Mouse (Mus musculus) MEL (cell line): Measurements from ENCODE around the gene Prdx1. TPM values are rescaled to one million over a fixed set of nuclear protein-coding genes. Genes with fewer than 3 reads are reported as not detected.

ENCODE experiments used
- DNase-seq: peaks from one replicate; pipeline ENCODE4 v3.0.0; 2011; ENCODE audit warnings: low read depth, low spot score
- H3K27ac ChIP-seq: 2 replicates; pipeline ENCODE4 v1.5.1; 2012; ENCODE audit warnings: low read depth, mild to moderate bottlenecking, control low read depth, low read length, moderate library complexity; ENCODE audit not compliant: control insufficient read depth
- H3K27me3 ChIP-seq, 2 experiments: fragments of 150-350 bp in 1 of 2; sonication (generic) in 1 of 2; 2 replicates each; pipeline ENCODE4 v1.6.1; 2012; ENCODE audit warnings: low read length in 2 of 2, mild to moderate bottlenecking in 2 of 2, improper control_type of control experiment in 1 of 2, moderate library complexity in 1 of 2; ENCODE audit not compliant: insufficient read depth in 2 of 2, control insufficient read depth in 1 of 2
- H3K36me3 ChIP-seq, 2 experiments: 2 replicates each; pipeline ENCODE4 v1.6.1; 2012 to 2014; ENCODE audit warnings: low read length in 2 of 2, improper control_type of control experiment in 1 of 2, inconsistent platforms in 1 of 2, mild to moderate bottlenecking in 1 of 2; ENCODE audit not compliant: insufficient read depth in 2 of 2, control insufficient read depth in 1 of 2
- H3K4me1 ChIP-seq, 2 experiments: fragments of 150-350 bp in 1 of 2; sonication (generic) in 1 of 2; 2 replicates each; pipeline ENCODE4 v1.6.1; 2012; ENCODE audit warnings: low read length in 2 of 2, improper control_type of control experiment in 1 of 2, mild to moderate bottlenecking in 1 of 2; ENCODE audit not compliant: insufficient read depth in 2 of 2, control insufficient read depth in 1 of 2
- H3K4me3 ChIP-seq, 2 experiments: fragments of 150-350 bp in 1 of 2; sonication (generic) in 1 of 2; 2 replicates each; pipeline ENCODE4 v1.5.1; 2012; ENCODE audit warnings: low read depth in 2 of 2, low read length in 2 of 2, mild to moderate bottlenecking in 2 of 2, moderate library complexity in 2 of 2, control low read depth in 1 of 2, improper control_type of control experiment in 1 of 2; ENCODE audit not compliant: control insufficient read depth in 1 of 2, insufficient read depth in 1 of 2
- H3K79me2 ChIP-seq: 2 replicates; pipeline ENCODE4 v1.6.1; 2012; ENCODE audit warnings: mild to moderate bottlenecking, low read length, moderate library complexity; ENCODE audit not compliant: control insufficient read depth, poor library complexity, insufficient read depth
- H3K9ac ChIP-seq: 2 replicates; pipeline ENCODE4 v1.6.1; 2012; ENCODE audit warnings: low read depth, mild to moderate bottlenecking, control low read depth, low read length, moderate library complexity; ENCODE audit not compliant: control insufficient read depth, poor library complexity, severe bottlenecking
- H3K9me3 ChIP-seq: fragments of 150-350 bp; sonication (generic); replicated peaks from 2 replicates; pipeline ENCODE4 v1.6.1; 2012; ENCODE audit warnings: mild to moderate bottlenecking, low read length, improper control_type of control experiment, moderate library complexity; ENCODE audit not compliant: insufficient read depth
- BHLHE40 ChIP-seq: IDR thresholded peaks from 2 replicates; pipeline ENCODE4 v1.6.1; 2012; ENCODE audit warnings: low read depth, mild to moderate bottlenecking, inconsistent platforms, low read length, improper control_type of control experiment, borderline replicate concordance
- CHD1 ChIP-seq: IDR thresholded peaks from 2 replicates; pipeline ENCODE4 v1.6.1; 2012; ENCODE audit warnings: low read depth, mild to moderate bottlenecking, inconsistent platforms, low read length, improper control_type of control experiment
- CHD2 ChIP-seq: IDR thresholded peaks from 2 replicates; pipeline ENCODE4 v1.6.1; 2011; ENCODE audit warnings: low read length, improper control_type of control experiment
- CTCF ChIP-seq, 3 experiments: IDR thresholded peaks in 2 of 3; conservative IDR thresholded peaks in 1 of 3; 2 replicates each; pipeline ENCODE4 v1.5.1; 2011 to 2012; ENCODE audit warnings: low read length in 3 of 3, low read depth in 2 of 3, mild to moderate bottlenecking in 2 of 3, improper control_type of control experiment in 1 of 3, inconsistent platforms in 1 of 3, mixed read lengths in 1 of 3, moderate library complexity in 1 of 3; ENCODE audit not compliant: control insufficient read depth in 1 of 3, insufficient read depth in 1 of 3, poor library complexity in 1 of 3, severe bottlenecking in 1 of 3
- E2F4 ChIP-seq: IDR thresholded peaks from 2 replicates; pipeline ENCODE4 v1.6.1; 2011; ENCODE audit warnings: low read depth, low read length, improper control_type of control experiment, borderline replicate concordance
- ELF1 ChIP-seq: IDR thresholded peaks from 2 replicates; pipeline ENCODE4 v1.6.1; 2014; ENCODE audit warnings: low read depth, mild to moderate bottlenecking, inconsistent platforms, low read length, improper control_type of control experiment, moderate library complexity
- EP300 ChIP-seq, 2 experiments: IDR thresholded peaks; 2 replicates each; pipeline ENCODE4 v1.6.1; 2011; ENCODE audit warnings: improper control_type of control experiment in 2 of 2, low read length in 2 of 2, low read depth in 1 of 2, mild to moderate bottlenecking in 1 of 2
- GABPA ChIP-seq: IDR thresholded peaks from 2 replicates; pipeline ENCODE4 v1.6.1; 2012; ENCODE audit warnings: low read depth, mild to moderate bottlenecking, inconsistent platforms, low read length, improper control_type of control experiment, moderate library complexity
- GATA1 ChIP-seq: IDR thresholded peaks from 2 replicates; pipeline ENCODE4 v1.6.1; 2011; ENCODE audit warnings: low read depth, low read length, improper control_type of control experiment
- HCFC1 ChIP-seq: IDR thresholded peaks from 2 replicates; pipeline ENCODE4 v1.6.1; 2012; ENCODE audit warnings: low read depth, mild to moderate bottlenecking, inconsistent platforms, low read length, improper control_type of control experiment, moderate library complexity
- JUND ChIP-seq: IDR thresholded peaks from 2 replicates; pipeline ENCODE4 v1.6.1; 2011; ENCODE audit warnings: low read depth, mild to moderate bottlenecking, improper control_type of control experiment, low read length
- KAT2A ChIP-seq: conservative IDR thresholded peaks from 2 replicates; pipeline ENCODE4 v1.6.1; 2012; ENCODE audit warnings: low read depth, low read length, improper control_type of control experiment, inconsistent platforms
- MAFK ChIP-seq: IDR thresholded peaks from 2 replicates; pipeline ENCODE4 v1.6.1; 2011; ENCODE audit warnings: low read depth, mild to moderate bottlenecking, low read length, improper control_type of control experiment, borderline replicate concordance
- MAX ChIP-seq: IDR thresholded peaks from 2 replicates; pipeline ENCODE4 v1.6.1; 2011; ENCODE audit warnings: low read length, improper control_type of control experiment
- MAZ ChIP-seq: IDR thresholded peaks from 2 replicates; pipeline ENCODE4 v1.6.1; 2012; ENCODE audit warnings: low read depth, mild to moderate bottlenecking, inconsistent platforms, low read length, improper control_type of control experiment
- MEF2A ChIP-seq: IDR thresholded peaks from 2 replicates; pipeline ENCODE4 v1.6.1; 2014; ENCODE audit warnings: low read depth, mild to moderate bottlenecking, inconsistent platforms, low read length, improper control_type of control experiment; ENCODE audit not compliant: poor library complexity, insufficient replicate concordance, severe bottlenecking; ENCODE audit errors: extremely low read depth
- MXI1 ChIP-seq: IDR thresholded peaks from 2 replicates; pipeline ENCODE4 v1.6.1; 2011; ENCODE audit warnings: mild to moderate bottlenecking, low read depth, low read length, improper control_type of control experiment
- MYB ChIP-seq: IDR thresholded peaks from 2 replicates; pipeline ENCODE4 v1.6.1; 2011; ENCODE audit warnings: mild to moderate bottlenecking, low read depth, low read length, improper control_type of control experiment
- MYC ChIP-seq: IDR thresholded peaks from 2 replicates; pipeline ENCODE4 v1.6.1; 2011; ENCODE audit warnings: low read depth, mild to moderate bottlenecking, low read length, improper control_type of control experiment, moderate library complexity
- NELFE ChIP-seq: IDR thresholded peaks from 2 replicates; pipeline ENCODE4 v1.6.1; 2011; ENCODE audit warnings: low read depth, low read length, improper control_type of control experiment
- NRF1 ChIP-seq: IDR thresholded peaks from 2 replicates; pipeline ENCODE4 v1.6.1; 2014; ENCODE audit warnings: low read depth, mild to moderate bottlenecking, inconsistent platforms, low read length, improper control_type of control experiment, moderate library complexity; ENCODE audit not compliant: poor library complexity, insufficient read depth, severe bottlenecking
- POLR2A ChIP-seq, 2 experiments: IDR thresholded peaks; 2 replicates each; pipeline ENCODE4 v1.6.1; 2011 to 2012; ENCODE audit warnings: low read length in 2 of 2, mild to moderate bottlenecking in 2 of 2, control low read depth in 1 of 2, improper control_type of control experiment in 1 of 2, low read depth in 1 of 2, moderate library complexity in 1 of 2; ENCODE audit not compliant: control insufficient read depth in 1 of 2, insufficient read depth in 1 of 2, poor library complexity in 1 of 2
- POLR2AphosphoS2 ChIP-seq: IDR thresholded peaks from 2 replicates; pipeline ENCODE4 v1.6.1; 2011; ENCODE audit warnings: low read length, improper control_type of control experiment
- POLR2AphosphoS5 ChIP-seq: IDR thresholded peaks from 2 replicates; pipeline ENCODE4 v1.6.1; 2012; ENCODE audit warnings: low read depth, borderline replicate concordance, mild to moderate bottlenecking, inconsistent platforms, low read length, moderate library complexity, mixed read lengths
- RAD21 ChIP-seq: IDR thresholded peaks from 2 replicates; pipeline ENCODE4 v1.6.1; 2011; ENCODE audit warnings: mild to moderate bottlenecking, low read depth, low read length, improper control_type of control experiment
- RCOR1 ChIP-seq: IDR thresholded peaks from 2 replicates; pipeline ENCODE4 v1.6.1; 2012; ENCODE audit warnings: low read depth, mild to moderate bottlenecking, inconsistent platforms, low read length, improper control_type of control experiment
- SIN3A ChIP-seq: IDR thresholded peaks from 2 replicates; pipeline ENCODE4 v1.6.1; 2012; ENCODE audit warnings: low read length, improper control_type of control experiment, inconsistent platforms
- SMC3 ChIP-seq: IDR thresholded peaks from 2 replicates; pipeline ENCODE4 v1.6.1; 2011; ENCODE audit warnings: low read depth, low read length, improper control_type of control experiment
- TAL1 ChIP-seq: IDR thresholded peaks from 2 replicates; pipeline ENCODE4 v1.6.1; 2012; ENCODE audit warnings: mild to moderate bottlenecking, inconsistent platforms, low read length, moderate library complexity, mixed read lengths
- TBP ChIP-seq: IDR thresholded peaks from 2 replicates; pipeline ENCODE4 v1.8.0; 2011; ENCODE audit warnings: low read depth, low read length, improper control_type of control experiment
- TCF12 ChIP-seq: IDR thresholded peaks from 2 replicates; pipeline ENCODE4 v1.6.1; 2014; ENCODE audit warnings: low read depth, mild to moderate bottlenecking, inconsistent platforms, low read length, improper control_type of control experiment, moderate library complexity
- UBTF ChIP-seq: IDR thresholded peaks from 2 replicates; pipeline ENCODE4 v1.6.1; 2012; ENCODE audit warnings: low read depth, mild to moderate bottlenecking, inconsistent platforms, low read length, improper control_type of control experiment, moderate library complexity, borderline replicate concordance; ENCODE audit not compliant: insufficient read depth
- USF1 ChIP-seq: IDR thresholded peaks from 2 replicates; pipeline ENCODE4 v1.6.1; 2014; ENCODE audit warnings: low read depth, mild to moderate bottlenecking, inconsistent platforms, low read length, improper control_type of control experiment, moderate library complexity
- USF2 ChIP-seq, 2 experiments: IDR thresholded peaks; 2 replicates each; pipeline ENCODE4 v1.6.1; 2011 to 2012; ENCODE audit warnings: improper control_type of control experiment in 2 of 2, low read length in 2 of 2, borderline replicate concordance in 1 of 2, inconsistent platforms in 1 of 2, low read depth in 1 of 2, mild to moderate bottlenecking in 1 of 2; ENCODE audit not compliant: insufficient read depth in 1 of 2
- ZC3H11A ChIP-seq: IDR thresholded peaks from 2 replicates; pipeline ENCODE4 v1.6.1; 2012; ENCODE audit warnings: low read depth, mild to moderate bottlenecking, inconsistent platforms, low read length, improper control_type of control experiment
- ZKSCAN1 ChIP-seq: IDR thresholded peaks from 2 replicates; pipeline ENCODE4 v1.6.1; 2012; ENCODE audit warnings: low read depth, mild to moderate bottlenecking, inconsistent platforms, low read length, improper control_type of control experiment, moderate library complexity
- ZMIZ1 ChIP-seq: IDR thresholded peaks from 2 replicates; pipeline ENCODE4 v1.6.1; 2012; ENCODE audit warnings: low read depth, mild to moderate bottlenecking, inconsistent platforms, low read length, improper control_type of control experiment, moderate library complexity
- ZNF384 ChIP-seq: IDR thresholded peaks from 2 replicates; pipeline ENCODE4 v1.6.1; 2012; ENCODE audit warnings: low read depth, mild to moderate bottlenecking, inconsistent platforms, low read length, improper control_type of control experiment
- polyA plus RNA-seq, 2 experiments: library from polyadenylated mRNA; stranded (reverse) in 1 of 2; unstranded in 1 of 2; fragments of >175 nt in 1 of 2; fragments of >200 nt in 1 of 2; gene quantifications; 2 replicates each; pipeline versions ENCODE4 v1.2.1 to v1.2.4; 2012; ENCODE audit warnings: low replicate concordance in 2 of 2, low read depth in 1 of 2; ENCODE audit not compliant: insufficient read length in 2 of 2, insufficient read depth in 1 of 2, missing spikeins in 1 of 2
- total RNA-seq: library from RNA; depleted of rRNA; stranded (reverse); fragments of 300-350 nt; gene quantifications from 2 replicates; pipeline ENCODE4 v1.2.3, GENCODE M21; 2012

The Prdx1 gene
- total and polyA plus RNA-seq, 3 experiments = 223 to 416 TPM; not detected in 1

GRCm38 (mm10) chr4:116672785-116673184 lies 12.6 kb upstream of the Prdx1 start:
- H3K4me3 ChIP-seq = no peak overlapping the region
- H3K9me3 ChIP-seq = no peaks in the 10 kb centered on the region
- peaks cover 9 to 14% of the 10 kb centered on the region in 2 experiments; a peak in 3 of 4 replicates for H3K4me1 ChIP-seq
- H3K79me2 ChIP-seq = no peaks in the 10 kb centered on the region
- no peaks in the 10 kb centered on the region; a peak in 1 of 4 replicates for H3K27me3 ChIP-seq
- no peak overlapping the region for H3K9ac ChIP-seq
- peaks cover 0 to 15% of the 10 kb centered on the region in 2 experiments; a peak in 2 of 4 replicates for H3K36me3 ChIP-seq
- H3K27ac ChIP-seq = no peak overlapping the region; the same call in 1 of the 2 replicates
- DNase-seq = peak; percentile 75
- TF ChIP-seq TAL1 (peak; percentile 82), MAFK (no peak), POLR2AphosphoS2 (no peak), MAZ (no peak), ZC3H11A (no peak), ZMIZ1 (no peak), MYC (no peak), RAD21 (no peak), TCF12 (peak; percentile 76), NRF1 (no peak), MEF2A (no peak), RCOR1 (peak; percentile 67; the same call in 1 of the 2 replicates), CHD1 (no peak), UBTF (no peak), SIN3A (peak; percentile 53; the same call in 1 of the 2 replicates), MYB (no peak), E2F4 (no peak), USF1 (no peak), SMC3 (no peak), JUND (no peak), GABPA (no peak), ELF1 (no peak), ZNF384 (no peak), NELFE (no peak), EP300 (IDR thresholded peaks at IDR 0.05; ENCODE audit: low read depth in 1 of 2, low read length in 2 of 2) (peak; percentile 76 to 83), MAX (no peak), POLR2A (IDR thresholded peaks at IDR 0.05; ENCODE audit: control insufficient read depth in 1 of 2, insufficient read depth in 1 of 2, low read depth in 1 of 2, low read length in 2 of 2, poor library complexity in 1 of 2) (no peak), GATA1 (peak; percentile 86), CHD2 (no peak), POLR2AphosphoS5 (no peak), BHLHE40 (no peak), ZKSCAN1 (no peak), CTCF (IDR thresholded peaks at IDR 0.05 in 2 of 3, conservative IDR thresholded peaks at IDR 0.05 in 1 of 3; ENCODE audit: control insufficient read depth in 1 of 3, insufficient read depth in 1 of 3, low read depth in 2 of 3, low read length in 3 of 3, poor library complexity in 1 of 3, severe bottlenecking in 1 of 3) (peak in 1 of 3 experiments; percentile 28; a peak in 1 of 6 replicates), HCFC1 (no peak), TBP (0 out of 2 replicates have a peak, but pooled peaks have one; percentile 12), USF2 (IDR thresholded peaks at IDR 0.05; ENCODE audit: borderline replicate concordance in 1 of 2, insufficient read depth in 1 of 2, low read depth in 1 of 2, low read length in 2 of 2) (no peak), MXI1 (no peak), KAT2A (no peak)
